Mouse (Mus musculus) liver, embryonic 12.5 days (tissue): ENCODE data around the gene Mtfr1l. TPM values are rescaled to one million over a fixed set of nuclear protein-coding genes. Genes with fewer than 3 reads are reported as not detected.
"Not testable (repeated sequence)": the region's sequence is repeated elsewhere in the genome, so short reads cannot be mapped to it uniquely, and the experiment has no call there.

Experiments
- ATAC-seq: fragments of 200-750 bp; cut with Nextera tagmentation; 2 replicates; pipeline ENCODE4 v1.8.0; 2017; ENCODE audit warnings: moderate number of reproducible peaks, mild to moderate bottlenecking, moderate library complexity
- H3K27ac ChIP-seq: fragments of 300-500 bp; sonication (generic); 2 replicates; pipeline ENCODE4 v1.5.1; 2016; ENCODE audit warnings: mild to moderate bottlenecking
- H3K27me3 ChIP-seq: fragments of 300-500 bp; sonication (generic); replicated peaks from 2 replicates; pipeline ENCODE4 v1.6.1; 2016; ENCODE audit warnings: mild to moderate bottlenecking, moderate library complexity
- H3K36me3 ChIP-seq: fragments of 300-500 bp; sonication (generic); 2 replicates; pipeline ENCODE4 v1.6.1; 2016; ENCODE audit warnings: mild to moderate bottlenecking, moderate library complexity
- H3K4me1 ChIP-seq: fragments of 300-500 bp; sonication (generic); 2 replicates; pipeline ENCODE4 v1.6.1; 2016
- H3K4me2 ChIP-seq: fragments of 300-500 bp; sonication (generic); 2 replicates; pipeline ENCODE4 v1.6.1; 2016; ENCODE audit warnings: mild to moderate bottlenecking, moderate library complexity
- H3K4me3 ChIP-seq: fragments of 300-500 bp; sonication (generic); 2 replicates; pipeline ENCODE4 v1.5.1; 2016; ENCODE audit warnings: mild to moderate bottlenecking, moderate library complexity
- H3K9ac ChIP-seq: fragments of 300-500 bp; sonication (generic); 2 replicates; pipeline ENCODE4 v1.6.1; 2016; ENCODE audit warnings: mild to moderate bottlenecking, moderate library complexity
- H3K9me3 ChIP-seq: fragments of 300-500 bp; sonication (generic); replicated peaks from 2 replicates; pipeline ENCODE4 v1.6.1; 2016; ENCODE audit warnings: mild to moderate bottlenecking, moderate library complexity
- WGBS: fragments of 180-500 bp; shearing (Covaris S2); methylation state at CpG from one replicate; pipeline ENCODE4 v1.1.7; 2016; ENCODE audit not compliant: insufficient replicate concordance; 5-methylcytosine and 5-hydroxymethylcytosine counted together
- polyA plus RNA-seq: library from polyadenylated mRNA; unstranded; fragments of >200 nt; fragmentation: Nextera tagmentation; extraction: Ambion mirVana; gene quantifications from 2 replicates; pipeline ENCODE4 v1.2.1, GENCODE M21; 2016

Mtfr1l gene
- polyA plus RNA-seq, 1 experiment from 2014 or later, result 69.3 TPM

DNA sequence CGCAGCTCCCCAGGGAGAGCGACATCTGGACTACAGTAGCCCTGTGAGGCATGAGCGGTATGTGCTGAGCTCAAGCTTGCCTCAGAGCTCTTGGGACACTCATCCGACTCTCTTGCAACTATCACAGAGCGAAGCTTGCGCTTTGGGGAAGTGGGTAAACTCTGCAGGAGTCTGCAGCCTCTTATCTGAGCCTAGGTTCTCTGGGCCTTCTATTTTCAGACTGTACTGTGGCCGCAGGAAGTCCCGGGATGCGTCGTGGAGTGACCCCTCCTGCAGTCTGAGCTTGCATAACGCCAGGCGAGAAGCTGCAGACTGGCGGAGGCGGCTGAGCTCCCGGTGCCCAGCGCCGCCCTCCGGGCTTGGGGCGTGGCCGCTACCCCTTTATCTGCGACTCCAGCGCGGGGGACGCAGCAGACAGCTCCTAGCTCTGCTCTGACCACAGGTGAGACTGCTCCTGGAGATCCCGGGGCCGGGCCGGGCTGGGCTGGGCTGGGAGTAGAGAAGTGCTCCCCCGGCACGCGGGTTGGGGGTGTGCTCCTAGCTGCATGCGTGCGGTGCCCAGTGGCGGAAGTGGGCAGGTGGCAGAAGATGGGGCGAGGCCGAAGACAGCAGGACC lies 38.5 kb downstream of the Mtfr1l start, which contains the start of gene Paqr7:
TSS of gene Paqr7 (plus strand) at position 103 of the 616 bp plus-strand sequence.
- H3K9ac ChIP-seq, result peak within 1 kb of the TSS; percentile 74
- H3K27me3 ChIP-seq, result peaks cover 4% of the 10 kb centered on the region; the same call in 1 of the 2 replicates
- ATAC-seq, result peak; percentile 86
- WGBS, result 2% methylated on average over 35 of the region's 35 CpGs
- no peaks in the 10 kb centered on the region for H3K36me3 ChIP-seq
- H3K27ac ChIP-seq, result peak within 1 kb of the TSS; percentile 79
- peak within 1 kb of the TSS; percentile 96 for H3K4me2 ChIP-seq
- H3K4me3 ChIP-seq, result peak within 1 kb of the TSS; percentile 62
- peaks cover 60% of the 10 kb centered on the region for H3K4me1 ChIP-seq
- H3K9me3 ChIP-seq, result no peaks in the 10 kb centered on the region

GRCm38 (mm10) chr4:134495546-134495923 lies 39.7 kb downstream of the Mtfr1l start:
- H3K36me3 ChIP-seq, result no peaks in the 10 kb centered on the region
- no peak overlapping the region for H3K4me2 ChIP-seq
- H3K9ac ChIP-seq, result no peak overlapping the region
- 68% methylated on average over 5 of the region's 5 CpGs for WGBS
- no peak for ATAC-seq
- H3K9me3 ChIP-seq, result peaks cover 3% of the 10 kb centered on the region; the same call in 1 of the 2 replicates
- no peak overlapping the region for H3K4me3 ChIP-seq
- H3K27ac ChIP-seq, result peak overlapping the region; percentile 38; the same call in 1 of the 2 replicates
- peaks cover 4% of the 10 kb centered on the region; the same call in 1 of the 2 replicates for H3K27me3 ChIP-seq
- H3K4me1 ChIP-seq, result peaks cover 58% of the 10 kb centered on the region

DNA sequence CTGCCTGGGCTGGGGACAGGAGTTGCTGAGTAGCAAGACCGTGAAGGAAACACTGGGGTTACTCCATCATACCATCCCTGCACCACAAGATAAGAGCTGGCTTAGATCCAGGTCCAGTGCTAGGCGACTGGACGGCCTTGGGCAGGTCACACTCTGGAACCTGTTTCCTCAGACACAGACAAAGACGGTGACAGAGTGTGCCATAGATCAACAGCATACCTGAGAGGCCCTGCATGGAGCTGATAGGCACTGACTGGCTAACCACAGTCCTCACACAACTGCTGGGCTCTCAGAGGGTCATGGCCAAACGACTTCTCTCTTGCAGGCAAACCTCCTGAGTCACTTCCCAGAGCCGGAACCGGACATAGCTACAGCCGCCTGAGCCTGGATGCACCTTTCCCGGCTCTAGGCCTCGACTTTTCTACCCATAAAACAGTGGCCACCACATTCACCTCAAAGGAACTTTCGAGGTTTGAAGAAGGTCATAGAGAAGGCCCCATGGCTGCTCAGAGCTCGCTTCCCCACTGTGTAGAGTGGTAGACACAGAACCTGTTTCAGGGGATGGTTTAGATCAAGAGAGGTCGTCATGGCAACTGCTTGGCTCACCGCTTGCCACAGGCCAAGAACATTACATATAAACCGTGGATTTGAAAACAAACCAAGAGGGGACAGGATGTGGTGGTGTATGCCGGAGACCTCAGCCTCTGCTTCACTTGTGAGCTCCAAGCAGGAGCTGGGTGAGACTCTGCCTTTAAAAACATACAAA lies 40.2 kb downstream of the Mtfr1l start:
- H3K9ac ChIP-seq, result peak overlapping the region; percentile 22; the same call in 1 of the 2 replicates
- H3K36me3 ChIP-seq, result no peaks in the 10 kb centered on the region
- H3K27ac ChIP-seq, result peak overlapping the region; percentile 38; the same call in 1 of the 2 replicates
- H3K27me3 ChIP-seq, result peaks cover 4% of the 10 kb centered on the region; the same call in 1 of the 2 replicates
- H3K9me3 ChIP-seq, result peaks cover 4% of the 10 kb centered on the region; the same call in 1 of the 2 replicates
- peak; percentile 40 for ATAC-seq
- WGBS, result 22% methylated on average over 16 of the region's 16 CpGs
- no peak overlapping the region for H3K4me3 ChIP-seq
- peaks cover 55% of the 10 kb centered on the region for H3K4me1 ChIP-seq
- 0 out of 2 replicates have a peak overlapping the region, but pooled peaks have one; percentile 11 for H3K4me2 ChIP-seq

GRCm38 (mm10) chr4:134494161-134494560 lies 41.0 kb downstream of the Mtfr1l start:
- whole genome bisulfite sequencing, result 76% methylated on average over 6 of the region's 6 CpGs
- Histone ChIP-seq H3K9ac (peak overlapping the region; percentile 22; the same call in 1 of the 2 replicates), H3K27ac (peak overlapping the region; percentile 38; the same call in 1 of the 2 replicates), H3K4me2 (0 out of 2 replicates have a peak overlapping the region, but pooled peaks have one; percentile 11), H3K4me1 (peaks cover 60% of the 10 kb centered on the region)
- not testable (repeated sequence) for ATAC-seq, H3K9me3 ChIP-seq, H3K4me3 ChIP-seq, H3K27me3 ChIP-seq, H3K36me3 ChIP-seq

DNA sequence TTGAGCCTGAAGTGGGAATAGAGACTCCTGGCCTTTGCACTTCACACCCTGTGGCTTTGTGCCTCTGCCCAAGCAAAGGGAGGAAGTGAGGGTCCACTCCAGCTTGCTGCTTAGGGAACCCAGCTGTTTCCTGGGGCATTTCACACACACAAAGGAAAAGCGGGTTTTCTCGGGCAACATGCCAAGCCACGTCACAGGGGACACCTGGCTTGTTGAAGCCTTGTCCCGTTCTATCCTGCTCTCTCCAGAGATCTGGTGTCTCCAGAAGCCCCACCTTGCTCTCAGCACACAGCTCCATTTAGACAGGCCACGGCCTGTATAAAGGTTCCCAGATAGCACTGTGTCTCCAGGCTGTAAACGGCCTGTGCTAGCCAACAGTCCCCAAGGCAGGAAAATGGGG lies 43.5 kb downstream of the Mtfr1l start:
- no peak for ATAC-seq
- Histone ChIP-seq H3K27ac (no peak overlapping the region), H3K27me3 (peaks cover 8% of the 10 kb centered on the region; the same call in 1 of the 2 replicates), H3K4me3 (no peak overlapping the region), H3K4me1 (peaks cover 37% of the 10 kb centered on the region), H3K9ac (no peak overlapping the region), H3K4me2 (no peak overlapping the region), H3K36me3 (no peaks in the 10 kb centered on the region), H3K9me3 (peaks cover 4% of the 10 kb centered on the region; the same call in 1 of the 2 replicates)
- WGBS, result 59% methylated on average over 6 of the region's 6 CpGs

- no peak for ATAC-seq
- Histone ChIP-seq H3K4me2 (no peak overlapping the region), H3K4me3 (no peak overlapping the region), H3K9me3 (peaks cover 4% of the 10 kb centered on the region; the same call in 1 of the 2 replicates), H3K27ac (no peak overlapping the region), H3K27me3 (peaks cover 4% of the 10 kb centered on the region), H3K4me1 (peaks cover 22% of the 10 kb centered on the region), H3K9ac (no peak overlapping the region), H3K36me3 (no peaks in the 10 kb centered on the region)
- 47% methylated on average over 11 of the region's 11 CpGs for WGBS
Measured at GRCm38 (mm10) chr4:134489986-134490665, 45.1 kb downstream of the Mtfr1l start.

DNA sequence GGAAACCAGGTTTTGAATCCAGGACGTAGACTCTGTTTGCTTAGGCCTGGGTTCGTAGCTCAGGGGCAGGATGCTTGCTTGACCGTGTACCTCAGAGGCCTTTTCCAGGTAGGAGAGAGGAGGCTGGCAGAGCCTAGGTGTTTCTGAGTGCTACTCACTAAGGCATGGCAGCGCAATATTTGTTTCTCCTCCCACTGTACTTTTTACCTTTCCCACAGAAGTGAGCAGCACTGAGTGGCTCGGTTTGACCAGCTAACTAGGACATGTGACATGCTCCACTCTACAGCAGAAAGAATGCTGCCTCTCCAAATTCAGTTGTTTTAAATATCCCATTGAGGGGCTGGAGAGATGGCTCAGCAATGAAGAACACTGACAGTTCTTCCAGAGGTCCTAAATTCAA lies 47.0 kb downstream of the Mtfr1l start:
- Histone ChIP-seq H3K4me3 (no peak overlapping the region), H3K27me3 (peaks cover 18% of the 10 kb centered on the region), H3K9ac (no peak overlapping the region), H3K4me1 (0 out of 2 replicates have a peak, but pooled peaks cover 6% of the 10 kb centered on the region), H3K36me3 (no peaks in the 10 kb centered on the region), H3K9me3 (peaks cover 4% of the 10 kb centered on the region; the same call in 1 of the 2 replicates), H3K4me2 (no peak overlapping the region), H3K27ac (no peak overlapping the region)
- no peak for ATAC-seq
- 80% methylated on average over 5 of the region's 5 CpGs for WGBS

DNA sequence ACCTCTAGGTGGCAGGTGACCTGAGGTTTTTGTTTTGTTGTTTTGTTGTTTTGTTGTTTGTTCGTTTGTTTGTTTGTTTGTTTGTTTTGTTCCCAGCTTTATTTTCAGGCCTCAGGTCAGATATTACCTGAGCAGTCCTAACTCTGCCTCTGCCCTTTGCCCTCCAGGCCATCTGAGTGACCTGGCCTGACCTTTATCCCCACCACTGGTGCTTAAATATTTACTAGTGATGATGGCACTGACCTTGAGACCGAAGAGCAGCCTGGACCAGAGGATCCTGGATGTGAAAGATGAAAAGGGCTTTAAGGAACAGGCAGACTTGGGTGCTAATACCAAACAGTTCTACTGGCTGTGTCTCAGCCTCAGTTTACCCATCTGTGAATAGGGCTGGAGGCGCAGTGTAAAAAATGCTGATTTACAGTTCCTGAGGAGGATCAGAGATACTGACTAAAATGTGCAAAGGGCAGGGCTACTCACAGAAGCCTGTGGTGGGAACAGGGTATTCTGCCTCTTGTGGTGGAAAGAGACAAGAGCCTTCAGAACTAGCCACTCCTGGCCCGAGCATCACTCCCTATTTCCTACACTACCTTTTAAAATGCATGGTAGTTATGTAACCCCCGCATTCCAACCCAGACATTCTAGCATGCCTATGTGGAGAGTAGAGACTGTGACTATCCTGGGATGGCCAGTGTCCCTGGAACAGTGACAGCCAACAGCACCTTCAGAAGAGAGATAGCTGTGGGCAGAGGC lies 49.9 kb downstream of the Mtfr1l start:
- no peak overlapping the region for H3K27ac ChIP-seq
- no peak overlapping the region for H3K4me2 ChIP-seq

DNA sequence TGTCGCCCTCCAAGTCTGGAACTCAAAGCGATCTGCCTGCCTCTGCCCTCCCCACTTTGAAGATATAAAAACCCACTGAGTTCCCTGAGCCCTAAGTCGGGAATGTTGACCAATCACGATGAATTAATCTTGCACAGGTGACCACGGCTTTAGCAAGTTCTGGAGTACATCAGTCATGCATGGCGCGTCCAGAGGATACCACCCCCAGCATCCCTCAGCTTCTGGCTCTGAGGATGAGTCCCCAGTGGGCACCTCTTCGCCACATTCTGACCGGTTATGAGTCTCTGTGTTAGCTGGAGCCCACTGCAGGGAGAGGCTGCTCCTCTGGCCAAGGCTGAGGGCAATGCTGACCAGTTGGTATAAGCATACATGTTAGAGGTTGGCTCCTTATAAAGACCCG lies 51.0 kb downstream of the Mtfr1l start:
- H3K4me1 ChIP-seq, result 0 out of 2 replicates have a peak, but pooled peaks cover under 1% of the 10 kb centered on the region
- H3K4me3 ChIP-seq, result no peak overlapping the region
- 67% methylated on average over 10 of the region's 10 CpGs for WGBS
- H3K27me3 ChIP-seq, result peaks cover 37% of the 10 kb centered on the region
- no peaks in the 10 kb centered on the region for H3K9me3 ChIP-seq
- no peak overlapping the region for H3K9ac ChIP-seq
- no peak for ATAC-seq
- no peak overlapping the region for H3K27ac ChIP-seq
- H3K4me2 ChIP-seq, result no peak overlapping the region
- H3K36me3 ChIP-seq, result no peaks in the 10 kb centered on the region

More for the DNA sequence above, 49.9 kb downstream of the Mtfr1l start:
- Histone ChIP-seq H3K9me3 (no peaks in the 10 kb centered on the region), H3K4me1 (0 out of 2 replicates have a peak, but pooled peaks cover 4% of the 10 kb centered on the region), H3K9ac (no peak overlapping the region), H3K4me3 (no peak overlapping the region), H3K27me3 (peaks cover 34% of the 10 kb centered on the region), H3K36me3 (no peaks in the 10 kb centered on the region)
- 70% methylated on average over 5 of the region's 5 CpGs for WGBS
- no peak for ATAC-seq

DNA sequence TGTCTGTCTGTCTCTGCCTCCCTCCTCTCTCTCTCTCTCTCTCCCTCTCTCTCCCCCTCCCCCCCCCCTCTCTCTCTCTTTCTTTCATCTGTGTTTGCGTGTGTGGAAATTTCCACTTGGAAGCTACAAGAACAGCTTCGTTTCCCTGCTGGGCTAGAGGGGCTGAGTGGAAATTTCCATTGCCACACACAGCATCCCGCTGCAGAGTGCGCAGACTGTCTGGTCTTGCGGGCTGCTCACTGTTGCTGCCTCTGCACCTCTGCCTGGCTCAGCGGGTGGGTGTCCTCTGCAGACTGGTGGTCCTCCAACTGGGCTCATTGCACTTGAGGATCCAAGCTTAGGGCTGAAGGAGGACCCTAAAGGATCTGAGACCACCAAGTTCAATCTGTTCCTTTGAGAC lies 51.5 kb downstream of the Mtfr1l start:
- no peaks in the 10 kb centered on the region for H3K9me3 ChIP-seq
- WGBS, result 55% methylated on average over 6 of the region's 6 CpGs
- no peaks in the 10 kb centered on the region for H3K4me1 ChIP-seq
- no peak overlapping the region for H3K4me3 ChIP-seq
- ATAC-seq, result no peak
- no peaks in the 10 kb centered on the region for H3K36me3 ChIP-seq
- peaks cover 37% of the 10 kb centered on the region for H3K27me3 ChIP-seq
- no peak overlapping the region for H3K27ac ChIP-seq
- H3K9ac ChIP-seq, result 0 out of 2 replicates have a peak overlapping the region, but pooled peaks have one; percentile 17
- H3K4me2 ChIP-seq, result no peak overlapping the region
